Mouse (Mus musculus) lung, embryonic 14.5 days (tissue): ENCODE data around the gene Nipal3. TPM values are rescaled to one million over a fixed set of nuclear protein-coding genes. Genes with fewer than 3 reads are reported as not detected.
A peak's percentile ranks its signal among the peaks of the same experiment; 100 is the strongest.

Experiments used
- ATAC-seq: fragments of 200-750 bp; cut with Nextera tagmentation; 2 replicates; pipeline ENCODE4 v1.8.0; 2017; ENCODE audit warnings: mild to moderate bottlenecking, moderate TSS enrichment, moderate library complexity; ENCODE audit not compliant: insufficient read depth
- DNase-seq: peaks from one replicate; pipeline ENCODE4 v3.0.0-alpha.2; 2015
- H3K27ac ChIP-seq: fragments of 300-500 bp; sonication (generic); 2 replicates; pipeline ENCODE4 v1.5.1; 2014; ENCODE audit warnings: low read depth, mild to moderate bottlenecking, moderate library complexity
- H3K27me3 ChIP-seq: fragments of 300-500 bp; sonication (generic); 2 replicates; pipeline ENCODE4 v1.6.1; 2014; ENCODE audit warnings: low read length, control low read depth; ENCODE audit not compliant: insufficient read depth
- H3K36me3 ChIP-seq: fragments of 300-500 bp; sonication (generic); 2 replicates; pipeline ENCODE4 v1.6.1; 2014; ENCODE audit warnings: control low read depth; ENCODE audit not compliant: insufficient read depth
- H3K4me1 ChIP-seq: fragments of 300-500 bp; sonication (generic); 2 replicates; pipeline ENCODE4 v1.6.1; 2014; ENCODE audit warnings: antibody characterized with exemption, control low read depth; ENCODE audit not compliant: insufficient read depth
- H3K4me2 ChIP-seq: fragments of 300-500 bp; sonication (generic); 2 replicates; pipeline ENCODE4 v1.6.1; 2014; ENCODE audit warnings: mild to moderate bottlenecking
- H3K4me3 ChIP-seq: fragments of 300-500 bp; sonication (generic); 2 replicates; pipeline ENCODE4 v1.5.1; 2014; ENCODE audit warnings: low read depth, low read length
- H3K9ac ChIP-seq: fragments of 300-500 bp; sonication (generic); 2 replicates; pipeline ENCODE4 v1.6.1; 2014
- H3K9me3 ChIP-seq: fragments of 300-500 bp; sonication (generic); 2 replicates; pipeline ENCODE4 v1.6.1; 2016; ENCODE audit warnings: low read depth, low read length, control low read depth
- CTCF ChIP-seq: IDR thresholded peaks from 2 replicates; pipeline ENCODE4 v1.5.1; 2016; ENCODE audit warnings: antibody characterized with exemption, low read depth
- WGBS: fragments of 180-500 bp; shearing (Covaris S2); extraction: QIAGEN DNeasy Blood & Tissue Kit; methylation state at CpG from one replicate; pipeline ENCODE4 v1.1.7; 2014; 5-methylcytosine and 5-hydroxymethylcytosine counted together
- polyA plus RNA-seq: library from polyadenylated mRNA; unstranded; fragments of >200 nt; fragmentation: Nextera tagmentation; extraction: Ambion mirVana; gene quantifications from 2 replicates; pipeline ENCODE4 v1.2.1, GENCODE M21; 2014

The Nipal3 gene
- polyA plus RNA-seq, 1 experiment from 2014 or later = 3.4 TPM

GRCm38 (mm10) chr4:135518135-135518534 lies 23.3 kb upstream of the Nipal3 start:
- ATAC-seq (no peak), DNase-seq (no peak)
- no peaks in the 10 kb centered on the region for H3K36me3 ChIP-seq
- no peaks in the 10 kb centered on the region for H3K27me3 ChIP-seq
- WGBS = 65% methylated on average over 12 of the region's 12 CpGs
- no peaks in the 10 kb centered on the region for H3K9me3 ChIP-seq
- H3K4me1 ChIP-seq = no peaks in the 10 kb centered on the region
- H3K9ac ChIP-seq = no peak overlapping the region
- H3K4me3 ChIP-seq = no peak overlapping the region
- no peak overlapping the region for H3K4me2 ChIP-seq
- no peak overlapping the region for H3K27ac ChIP-seq
- no peak for TF ChIP-seq CTCF

- Histone ChIP-seq H3K4me2 (no peak overlapping the region), H3K9me3 (no peaks in the 10 kb centered on the region), H3K27ac (no peak overlapping the region), H3K4me1 (no peaks in the 10 kb centered on the region), H3K27me3 (no peaks in the 10 kb centered on the region), H3K9ac (no peak overlapping the region), H3K4me3 (no peak overlapping the region), H3K36me3 (no peaks in the 10 kb centered on the region)
- WGBS = 46% methylated on average over 15 of the region's 15 CpGs
- peak; percentile 84 for TF ChIP-seq CTCF
- DNase-seq (peak; percentile 73), ATAC-seq (peak; percentile 41; the same call in 1 of the 2 replicates)
These were observed 21.8 kb upstream of the Nipal3 start for GRCm38 (mm10) chr4:135516351-135517316.

- no peak for ATAC-seq
- WGBS = 41% methylated on average over 14 of the region's 14 CpGs
- TF ChIP-seq CTCF = no peak
- Histone ChIP-seq H3K27me3 (no peaks in the 10 kb centered on the region), H3K4me1 (no peaks in the 10 kb centered on the region), H3K9me3 (no peaks in the 10 kb centered on the region), H3K4me2 (no peak overlapping the region), H3K4me3 (no peak overlapping the region), H3K36me3 (no peaks in the 10 kb centered on the region), H3K27ac (no peak overlapping the region), H3K9ac (no peak overlapping the region)
- DNase-seq = no peak
These were observed 20.1 kb upstream of the Nipal3 start for GRCm38 (mm10) chr4:135514925-135515324.

GRCm38 (mm10) chr4:135513865-135514264 lies 19.0 kb upstream of the Nipal3 start:
- H3K9ac ChIP-seq = no peak overlapping the region
- no peak overlapping the region for H3K4me3 ChIP-seq
- H3K27me3 ChIP-seq = no peaks in the 10 kb centered on the region
- 79% methylated on average over 7 of the region's 7 CpGs for WGBS
- ATAC-seq (no peak), DNase-seq (no peak)
- H3K4me1 ChIP-seq = no peaks in the 10 kb centered on the region
- H3K9me3 ChIP-seq = no peaks in the 10 kb centered on the region
- no peak for TF ChIP-seq CTCF
- H3K36me3 ChIP-seq = no peaks in the 10 kb centered on the region
- no peak overlapping the region for H3K4me2 ChIP-seq
- no peak overlapping the region for H3K27ac ChIP-seq

GRCm38 (mm10) chr4:135509515-135509914 lies 14.7 kb upstream of the Nipal3 start:
- ATAC-seq = no peak

GRCm38 (mm10) chr4:135508419-135509039 lies 13.7 kb upstream of the Nipal3 start:
- no peak overlapping the region for H3K27ac ChIP-seq
- no peaks in the 10 kb centered on the region for H3K36me3 ChIP-seq
- no peak overlapping the region for H3K9ac ChIP-seq
- no peak overlapping the region for H3K4me3 ChIP-seq
- ATAC-seq = no peak
- H3K4me2 ChIP-seq = peak overlapping the region; percentile 49
- H3K9me3 ChIP-seq = no peaks in the 10 kb centered on the region
- DNase-seq = peak; percentile 94
- WGBS = 14% methylated on average over 13 of the region's 13 CpGs
- TF ChIP-seq CTCF = peak; percentile 92
- no peaks in the 10 kb centered on the region for H3K27me3 ChIP-seq
- H3K4me1 ChIP-seq = no peaks in the 10 kb centered on the region

More at GRCm38 (mm10) chr4:135509515-135509914, 14.7 kb upstream of the Nipal3 start:
- no peak for DNase-seq
- Histone ChIP-seq H3K36me3 (no peaks in the 10 kb centered on the region), H3K9ac (no peak overlapping the region), H3K4me1 (no peaks in the 10 kb centered on the region), H3K4me3 (no peak overlapping the region), H3K27me3 (no peaks in the 10 kb centered on the region), H3K9me3 (no peaks in the 10 kb centered on the region), H3K4me2 (no peak overlapping the region), H3K27ac (no peak overlapping the region)
- no peak for TF ChIP-seq CTCF
- 57% methylated on average over 12 of the region's 12 CpGs for WGBS
